Comparison of ENCODE assay signal across 7 mouse cellular contexts in genomic region chr4:149953621-149954481, GRCm38 (mm10). TPM values are rescaled to one million over a fixed set of nuclear protein-coding genes. Genes with fewer than 3 reads are reported as not detected.
DNase-seq lines count a peak whose midpoint lies in the region; ATAC-seq and TF ChIP-seq lines count a peak whose summit lies in the region.

No protein-coding gene starts in this region.

- no peaks in the 10 kb centered on the region for H3K9me3 ChIP-seq in E14TG2a.4 (ENCODE audit: low read length)
- H3K9me3 ChIP-seq in forebrain, embryonic 16.5 days (ENCODE audit: control insufficient read depth, low read length): no peaks in the 10 kb centered on the region
- H3K9me3 ChIP-seq in hindbrain, embryonic 16.5 days (ENCODE audit: control insufficient read depth, low read length): no peaks in the 10 kb centered on the region
- no peaks in the 10 kb centered on the region for H3K9me3 ChIP-seq in stomach, embryonic 14.5 days (ENCODE audit: control insufficient read depth, low read depth, low read length)

- no peak for TF ChIP-seq CTCF in E14TG2a.4 (conservative IDR thresholded peaks at IDR 0.05; ENCODE audit: low read length)
- no peak for TF ChIP-seq CTCF in left cerebral cortex, adult 2 months (IDR thresholded peaks at IDR 0.05)

- WGBS in forebrain, embryonic 16.5 days: 5% methylated on average over 32 of the region's 32 CpGs
- 5% methylated on average over 32 of the region's 32 CpGs for WGBS in hindbrain, embryonic 16.5 days
- WGBS in stomach, embryonic 14.5 days: 4% methylated on average over 32 of the region's 32 CpGs

- H3K4me2 ChIP-seq in forebrain, embryonic 16.5 days (ENCODE audit: low read length): peak overlapping the region; percentile 97
- H3K4me2 ChIP-seq in hindbrain, embryonic 16.5 days (ENCODE audit: low read length): peak overlapping the region; percentile 95
- peak overlapping the region; percentile 95 for H3K4me2 ChIP-seq in stomach, embryonic 14.5 days (replicated peaks; ENCODE audit: low read depth, low read length)

- H3K9ac ChIP-seq in forebrain, embryonic 16.5 days (replicated peaks; ENCODE audit: low read depth, low read length): peak overlapping the region; percentile 64
- peak overlapping the region; percentile 68 for H3K9ac ChIP-seq in hindbrain, embryonic 16.5 days (ENCODE audit: low read depth, low read length)
- H3K9ac ChIP-seq in stomach, embryonic 14.5 days (replicated peaks; ENCODE audit: low read depth, low read length): peak overlapping the region; percentile 77

- no peaks in the 10 kb centered on the region for H3K36me3 ChIP-seq in E14TG2a.4 (ENCODE audit: insufficient read depth, low read length)
- no peaks in the 10 kb centered on the region for H3K36me3 ChIP-seq in forebrain, embryonic 16.5 days (ENCODE audit: control insufficient read depth, insufficient read depth)
- no peaks in the 10 kb centered on the region for H3K36me3 ChIP-seq in hindbrain, embryonic 16.5 days (ENCODE audit: control insufficient read depth, insufficient read depth, low read length)
- no peaks in the 10 kb centered on the region for H3K36me3 ChIP-seq in stomach, embryonic 14.5 days (ENCODE audit: control insufficient read depth, insufficient read depth, low read length)

- peaks cover 63% of the 10 kb centered on the region for H3K27me3 ChIP-seq in E14TG2a.4 (ENCODE audit: insufficient read depth, low read length)
- peaks cover 19% of the 10 kb centered on the region for H3K27me3 ChIP-seq in forebrain, embryonic 16.5 days (replicated peaks; ENCODE audit: control insufficient read depth, insufficient read depth, low read length)
- H3K27me3 ChIP-seq in hindbrain, embryonic 16.5 days (replicated peaks; ENCODE audit: control insufficient read depth, insufficient read depth, low read length): peaks cover 12% of the 10 kb centered on the region
- H3K27me3 ChIP-seq in stomach, embryonic 14.5 days (ENCODE audit: control insufficient read depth, insufficient read depth, low read length): peaks cover 4% of the 10 kb centered on the region; the same call in 1 of the 2 replicates

- peak; percentile 75 for DNase-seq in adrenal gland, postnatal 10 days
- peak; percentile 37 to 54 for DNase-seq in left cerebral cortex, adult 2 months (ENCODE audit: extremely low spot score in 1 of 2, low spot score in 2 of 2)
- DNase-seq in lung, postnatal 36 days: peak; percentile 54

- H3K4me3 ChIP-seq in E14TG2a.4 (replicated peaks; ENCODE audit: low read length): peak overlapping the region; percentile 89
- peak overlapping the region; percentile 60 for H3K4me3 ChIP-seq in forebrain, embryonic 16.5 days (replicated peaks; ENCODE audit: low read length)
- H3K4me3 ChIP-seq in hindbrain, embryonic 16.5 days (ENCODE audit: low read length): peak overlapping the region; percentile 66
- peak overlapping the region; percentile 66 for H3K4me3 ChIP-seq in left cerebral cortex, adult 2 months
- H3K4me3 ChIP-seq in stomach, embryonic 14.5 days (ENCODE audit: low read depth, low read length): peak overlapping the region; percentile 76

- intact Hi-C loops in left cerebral cortex, adult 2 months (cut with DNase I): loop anchor here (2.0 to 5.0 kb wide), 2 partner anchors 42 to 63 kb away; no protein-coding TSS in a partner anchor

- H3K27ac ChIP-seq in forebrain, embryonic 16.5 days (ENCODE audit: low read length): no peak overlapping the region
- H3K27ac ChIP-seq in hindbrain, embryonic 16.5 days (ENCODE audit: low read depth, low read length): peak overlapping the region; percentile 24
- H3K27ac ChIP-seq in left cerebral cortex, adult 2 months: peak overlapping the region; percentile 75
- peak overlapping the region; percentile 55; the same call in 1 of the 2 replicates for H3K27ac ChIP-seq in stomach, embryonic 14.5 days (ENCODE audit: low read length)

- peak; percentile 18; the same call in 1 of the 2 replicates for ATAC-seq in forebrain, embryonic 16.5 days
- 0 out of 2 replicates have a peak, but pooled peaks have one; percentile 22 for ATAC-seq in hindbrain, embryonic 16.5 days
- ATAC-seq in stomach, embryonic 14.5 days (ENCODE audit: insufficient number of reproducible peaks, insufficient read depth, low FRiP score, low read depth): no peak

- H3K4me1 ChIP-seq in E14TG2a.4 (replicated peaks; ENCODE audit: low read depth, low read length): peaks cover 67% of the 10 kb centered on the region
- peaks cover 29% of the 10 kb centered on the region for H3K4me1 ChIP-seq in forebrain, embryonic 16.5 days (replicated peaks; ENCODE audit: control insufficient read depth, insufficient read depth, low read length)
- H3K4me1 ChIP-seq in hindbrain, embryonic 16.5 days (ENCODE audit: control insufficient read depth, insufficient read depth, low read depth, low read length): peaks cover 16% of the 10 kb centered on the region
- 0 out of 2 replicates have a peak, but pooled peaks cover 15% of the 10 kb centered on the region for H3K4me1 ChIP-seq in stomach, embryonic 14.5 days (ENCODE audit: control insufficient read depth, insufficient read depth, low read length)

RNA-seq across cellular contexts. Expression of gene Spsb1, which starts 1.0 kb away (rescaled TPM):
- 10 to 100 TPM; 31.6 TPM for total RNA-seq in adrenal gland, postnatal 10 days (2021)
- 5.8 and 7.0 TPM in 2 replicates for polyA plus RNA-seq in forebrain, embryonic 16.5 days (2015; fragmentation: Nextera tagmentation; extraction: Ambion mirVana)
- polyA plus RNA-seq in hindbrain, embryonic 16.5 days (2015; fragmentation: Nextera tagmentation; extraction: Ambion mirVana): 10.1 TPM in 2 replicates
- total RNA-seq in left cerebral cortex, adult 2 months (2021): 10 to 100 TPM; 15.2 to 17.5 TPM
- 15.9 and 19.2 TPM in 2 replicates for polyA plus RNA-seq in stomach, embryonic 14.5 days (2014; fragmentation: Nextera tagmentation; extraction: Ambion mirVana)

RNA-seq across cellular contexts. Expression of gene H6pd, which starts 55.0 kb away (rescaled TPM):
- 100 to 1,000 TPM; 102 to 133 TPM for total RNA-seq in adrenal gland, postnatal 10 days (2021)
- 2.1 TPM in 2 replicates for polyA plus RNA-seq in forebrain, embryonic 16.5 days (2015; fragmentation: Nextera tagmentation; extraction: Ambion mirVana)
- polyA plus RNA-seq in hindbrain, embryonic 16.5 days (2015; fragmentation: Nextera tagmentation; extraction: Ambion mirVana): 2.9 and 3.5 TPM in 2 replicates
- total RNA-seq in left cerebral cortex, adult 2 months (2021): 10 to 100 TPM; 11.6 to 16.0 TPM
- polyA plus RNA-seq in stomach, embryonic 14.5 days (2014; fragmentation: Nextera tagmentation; extraction: Ambion mirVana): 8.8 and 10.2 TPM in 2 replicates
